Mouse (Mus musculus): ENCODE data around the gene Mmp3.
"Not testable (repeated sequence)": the region's sequence is repeated elsewhere in the genome, so short reads cannot be mapped to it uniquely, and the experiment has no call there.

Gene Mmp3

DNA sequence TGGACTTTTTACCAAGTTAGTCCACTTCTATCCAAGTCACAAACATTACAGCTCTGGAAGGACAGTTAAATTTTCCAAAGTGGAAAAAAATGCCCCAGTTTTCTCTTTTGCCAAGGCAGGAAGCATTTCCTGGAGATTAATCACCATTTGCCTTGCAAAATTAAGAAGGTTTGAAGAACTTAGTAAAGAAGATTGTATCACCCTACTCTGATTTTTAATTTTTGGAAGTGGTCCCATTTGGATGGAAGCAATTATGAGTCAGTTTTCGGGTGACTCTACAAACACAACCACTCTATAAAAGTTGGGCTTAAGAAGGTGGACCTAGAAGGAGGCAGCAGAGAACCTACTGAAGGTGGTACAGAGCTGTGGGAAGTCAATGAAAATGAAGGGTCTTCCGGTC lies at the start of gene Mmp3:
Gene Mmp3, plus strand, starts transcription at position 301 of the 400 bp plus-strand sequence.
- no peak for DNase-seq (ENCODE audit: low spot score)

DNA sequence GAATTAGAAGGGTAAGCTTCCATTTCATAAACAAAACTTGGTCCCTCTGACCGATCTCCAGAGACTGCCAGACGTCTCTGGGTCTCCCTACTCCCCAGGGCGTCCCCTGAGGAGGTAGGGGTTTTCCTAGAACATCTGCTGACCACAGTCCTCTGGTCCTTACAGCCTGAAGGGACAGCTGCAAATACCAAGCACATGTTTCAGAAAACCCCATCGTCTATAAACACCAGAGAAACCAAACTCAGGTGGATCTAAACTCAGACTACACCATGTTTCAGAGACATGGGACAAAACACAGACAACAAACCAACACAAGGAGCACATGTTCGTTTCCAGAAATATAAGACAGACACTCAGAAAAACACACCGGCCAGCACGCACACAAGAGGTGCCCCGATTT lies 49.1 kb upstream of the Mmp3 start:
- DNase-seq (ENCODE audit: low spot score): not testable (repeated sequence)

DNA sequence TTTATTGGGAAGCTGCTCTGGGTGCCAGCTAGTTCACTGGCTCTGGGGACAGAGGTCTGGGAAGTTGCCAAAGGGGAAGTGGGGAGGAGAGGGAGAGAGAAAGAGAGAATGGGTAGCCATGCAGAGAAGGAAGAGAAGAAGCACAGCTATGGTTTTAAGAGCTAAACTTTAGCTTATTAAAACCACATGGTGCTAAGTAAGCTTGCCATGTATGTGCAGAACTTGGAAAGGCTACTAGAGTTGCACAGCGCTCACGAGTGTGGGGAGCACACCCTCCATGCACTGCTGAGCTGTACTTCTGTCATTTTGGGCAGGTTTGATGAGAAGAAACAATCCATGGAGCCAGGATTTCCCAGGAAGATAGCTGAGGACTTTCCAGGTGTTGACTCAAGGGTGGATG lies 7.7 kb downstream of the Mmp3 start:
- DNase-seq (ENCODE audit: low spot score): no peak

DNA sequence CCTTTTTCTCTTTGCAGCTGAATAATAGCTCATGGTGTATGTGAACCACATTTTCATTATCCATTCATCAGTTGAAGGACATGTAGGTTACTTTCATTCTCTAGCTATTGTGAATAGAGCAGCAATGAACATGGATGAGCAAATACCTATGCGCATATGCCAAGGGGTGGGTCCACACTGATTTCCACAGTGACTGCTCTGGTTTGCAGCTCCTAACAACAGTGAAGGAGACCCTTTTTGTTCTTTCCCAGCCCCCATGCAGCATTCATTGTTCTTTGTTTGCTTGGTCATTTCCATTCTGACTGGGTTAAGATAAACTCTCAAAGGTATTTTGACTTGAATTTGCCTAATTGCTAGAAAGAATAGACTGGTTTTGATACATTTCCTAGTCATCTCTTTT lies 24.6 kb downstream of the Mmp3 start:
- no peak for DNase-seq (ENCODE audit: low spot score)

DNA sequence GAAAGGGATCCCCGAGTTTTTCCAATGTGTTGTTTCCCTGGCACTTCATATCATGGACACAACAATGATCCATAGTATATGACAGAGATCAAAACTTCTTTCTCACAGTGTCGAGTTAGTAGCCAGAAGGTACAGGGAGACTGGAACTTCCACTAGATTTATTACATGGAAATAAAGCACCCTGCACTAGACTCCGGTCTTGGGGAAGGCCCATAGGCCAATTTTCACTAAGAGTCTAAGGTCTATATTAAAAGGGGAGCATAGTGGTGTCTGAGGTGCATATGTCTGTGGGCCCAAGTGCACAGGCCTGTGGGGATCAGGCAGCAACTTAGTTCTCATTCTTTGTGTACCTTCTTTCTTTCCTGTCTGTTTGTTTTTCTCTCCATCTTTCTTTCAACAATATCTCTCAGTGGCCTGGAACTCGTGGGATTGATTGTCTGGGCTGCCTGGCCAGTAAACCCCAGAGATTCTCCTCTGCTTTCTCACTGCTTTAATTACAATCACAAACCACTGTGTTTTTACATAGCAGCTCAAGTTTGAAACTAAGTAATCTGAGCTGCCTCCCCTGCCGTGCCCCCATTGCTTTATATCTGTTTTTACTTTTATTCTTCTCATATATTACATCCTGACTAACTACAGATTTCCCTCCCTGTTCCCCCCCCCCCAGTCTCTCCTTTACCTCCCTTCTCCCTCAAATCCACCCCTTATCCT lies 38.2 kb downstream of the Mmp3 start:
- no peak for DNase-seq (ENCODE audit: low spot score)

DNA sequence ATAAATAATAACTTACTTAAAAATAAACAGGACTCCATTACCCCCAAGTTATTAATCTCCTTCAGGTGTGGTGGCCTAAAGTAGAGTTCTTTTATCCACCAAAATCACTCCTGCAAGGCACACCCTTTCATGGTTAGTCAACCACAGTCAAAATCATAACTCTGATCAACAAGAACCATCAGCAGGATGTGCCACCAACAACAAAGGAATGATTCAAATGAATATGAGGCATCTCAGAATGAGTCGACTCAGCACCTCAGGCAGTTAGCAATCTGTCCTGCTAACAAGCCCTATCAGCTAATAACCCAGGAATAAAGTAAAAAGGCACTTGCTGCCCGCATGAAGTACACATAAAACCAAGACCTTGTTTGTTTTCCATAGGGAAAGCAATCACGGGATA lies 55.5 kb downstream of the Mmp3 start:
- DNase-seq (ENCODE audit: low spot score): no peak

DNA sequence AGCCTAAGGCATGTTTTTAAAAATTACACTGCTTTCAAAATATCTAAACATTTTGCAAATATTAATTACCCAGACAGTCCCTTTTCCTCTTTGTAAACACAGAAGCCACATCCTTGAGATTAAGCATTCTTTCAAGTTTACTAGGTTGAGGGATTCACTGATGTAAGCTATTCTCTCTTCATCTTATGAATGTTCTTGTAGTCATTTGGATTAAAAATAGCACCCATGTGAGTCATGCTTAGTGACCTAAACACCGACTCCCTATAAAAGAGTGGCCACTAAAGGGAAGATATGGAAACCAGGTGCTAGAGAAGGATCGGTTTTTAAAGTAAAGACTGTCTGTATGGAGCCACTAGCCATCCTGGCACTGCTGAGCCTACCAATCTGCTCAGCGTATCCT lies 56.4 kb downstream of the Mmp3 start, which contains the start of gene Mmp10:
Gene Mmp10, plus strand, starts transcription at position 302 of the 400 bp plus-strand sequence.
- DNase-seq (ENCODE audit: low spot score): no peak
